Mouse (Mus musculus): ENCODE measurements around the gene Rbfox1. TPM values are rescaled to one million over a fixed set of nuclear protein-coding genes. Genes with fewer than 3 reads are reported as not detected.

The Rbfox1 gene
- total and polyA plus RNA-seq, 3 experiments, result not detected

- DNase-seq (ENCODE audit: low spot score) (no peak), ATAC-seq (ENCODE audit: extremely low read depth, insufficient number of reproducible peaks, low FRiP score, poor library complexity, severe bottlenecking) (no peak)
- Histone ChIP-seq H3K4me1 (ENCODE audit: insufficient read depth, low read depth, low read length) (no peaks in the 10 kb centered on the region), H3K9me3 (replicated peaks) (peaks cover 23% of the 10 kb centered on the region), H3K4me3 (ENCODE audit: low read depth, low read length) (no peak overlapping the region), H3K27me3 (ENCODE audit: insufficient read depth, low read length) (no peaks in the 10 kb centered on the region), H3K36me3 (replicated peaks) (no peaks in the 10 kb centered on the region)
- TF ChIP-seq POLR2AphosphoS5 (IDR thresholded peaks at IDR 0.05; ENCODE audit: insufficient replicate concordance, low read depth, low read length) (no peak), GATA2 (IDR thresholded peaks at IDR 0.05; ENCODE audit: borderline replicate concordance, low read depth, low read length) (no peak), GATA1 (IDR thresholded peaks at IDR 0.05; ENCODE audit: borderline replicate concordance, low read length) (no peak), CTCF (IDR thresholded peaks at IDR 0.05; ENCODE audit: low read depth, low read length) (no peak)
These were observed 284.2 kb downstream of the Rbfox1 start for GRCm38 (mm10) chr16:6169346-6169745.

GRCm38 (mm10) chr16:6180819-6181218 lies 295.7 kb downstream of the Rbfox1 start:
- no peaks in the 10 kb centered on the region for H3K27me3 ChIP-seq (ENCODE audit: insufficient read depth, low read length)
- H3K4me3 ChIP-seq (ENCODE audit: low read depth, low read length), result no peak overlapping the region
- DNase-seq (ENCODE audit: low spot score) (no peak), ATAC-seq (ENCODE audit: extremely low read depth, insufficient number of reproducible peaks, low FRiP score, poor library complexity, severe bottlenecking) (no peak)
- peaks cover 11% of the 10 kb centered on the region for H3K9me3 ChIP-seq (replicated peaks)
- H3K36me3 ChIP-seq (replicated peaks), result no peaks in the 10 kb centered on the region
- TF ChIP-seq CTCF (IDR thresholded peaks at IDR 0.05; ENCODE audit: low read depth, low read length) (no peak), GATA2 (IDR thresholded peaks at IDR 0.05; ENCODE audit: borderline replicate concordance, low read depth, low read length) (no peak)
- no peaks in the 10 kb centered on the region for H3K4me1 ChIP-seq (ENCODE audit: insufficient read depth, low read depth, low read length)

- ATAC-seq (ENCODE audit: extremely low read depth, insufficient number of reproducible peaks, low FRiP score, poor library complexity, severe bottlenecking), result no peak
- Histone ChIP-seq H3K4me1 (ENCODE audit: insufficient read depth, low read depth, low read length) (no peaks in the 10 kb centered on the region), H3K4me3 (ENCODE audit: low read depth, low read length) (no peak overlapping the region), H3K9me3 (replicated peaks) (peaks cover 11% of the 10 kb centered on the region), H3K27me3 (ENCODE audit: insufficient read depth, low read length) (no peaks in the 10 kb centered on the region), H3K36me3 (replicated peaks) (no peaks in the 10 kb centered on the region)
- no peak for TF ChIP-seq POLR2AphosphoS5 (IDR thresholded peaks at IDR 0.05; ENCODE audit: insufficient replicate concordance, low read depth, low read length)
- no peak for TF ChIP-seq CTCF (IDR thresholded peaks at IDR 0.05; ENCODE audit: low read depth, low read length)
- DNase-seq (ENCODE audit: low spot score), result no peak
These were observed 297.2 kb downstream of the Rbfox1 start for GRCm38 (mm10) chr16:6182329-6182728.

- Histone ChIP-seq H3K27me3 (ENCODE audit: insufficient read depth, low read length) (no peaks in the 10 kb centered on the region), H3K9me3 (replicated peaks) (peaks cover 10% of the 10 kb centered on the region; the same call in 1 of the 2 replicates), H3K4me1 (ENCODE audit: insufficient read depth, low read depth, low read length) (no peaks in the 10 kb centered on the region), H3K36me3 (replicated peaks) (no peaks in the 10 kb centered on the region), H3K4me3 (ENCODE audit: low read depth, low read length) (no peak overlapping the region)
- ATAC-seq (ENCODE audit: extremely low read depth, insufficient number of reproducible peaks, low FRiP score, poor library complexity, severe bottlenecking) (no peak), DNase-seq (ENCODE audit: low spot score) (no peak)
- TF ChIP-seq CTCF (IDR thresholded peaks at IDR 0.05; ENCODE audit: low read depth, low read length), result no peak
- no peak for TF ChIP-seq TAL1 (conservative IDR thresholded peaks at IDR 0.05; ENCODE audit: low read depth, low read length)
- TF ChIP-seq POLR2AphosphoS5 (IDR thresholded peaks at IDR 0.05; ENCODE audit: insufficient replicate concordance, low read depth, low read length), result no peak
- TF ChIP-seq GATA1 (IDR thresholded peaks at IDR 0.05; ENCODE audit: borderline replicate concordance, low read length), result no peak
- TF ChIP-seq GATA2 (IDR thresholded peaks at IDR 0.05; ENCODE audit: borderline replicate concordance, low read depth, low read length), result no peak
These were observed 307.2 kb downstream of the Rbfox1 start for GRCm38 (mm10) chr16:6192358-6192757.

GRCm38 (mm10) chr16:6206431-6206830 lies 321.3 kb downstream of the Rbfox1 start:
- no peak for DNase-seq (ENCODE audit: low spot score)
- no peak for ATAC-seq (ENCODE audit: extremely low read depth, insufficient number of reproducible peaks, low FRiP score, poor library complexity, severe bottlenecking)
- TF ChIP-seq GATA2 (IDR thresholded peaks at IDR 0.05; ENCODE audit: borderline replicate concordance, low read depth, low read length) (no peak), CTCF (IDR thresholded peaks at IDR 0.05; ENCODE audit: low read depth, low read length) (no peak), GATA1 (IDR thresholded peaks at IDR 0.05; ENCODE audit: borderline replicate concordance, low read length) (no peak), TAL1 (conservative IDR thresholded peaks at IDR 0.05; ENCODE audit: low read depth, low read length) (no peak), POLR2AphosphoS5 (IDR thresholded peaks at IDR 0.05; ENCODE audit: insufficient replicate concordance, low read depth, low read length) (no peak)
- Histone ChIP-seq H3K4me3 (ENCODE audit: low read depth, low read length) (no peak overlapping the region), H3K9me3 (replicated peaks) (no peaks in the 10 kb centered on the region), H3K27me3 (ENCODE audit: insufficient read depth, low read length) (no peaks in the 10 kb centered on the region), H3K36me3 (replicated peaks) (no peaks in the 10 kb centered on the region), H3K4me1 (ENCODE audit: insufficient read depth, low read depth, low read length) (no peaks in the 10 kb centered on the region)

- Histone ChIP-seq H3K27me3 (ENCODE audit: insufficient read depth, low read length) (no peaks in the 10 kb centered on the region), H3K36me3 (replicated peaks) (no peaks in the 10 kb centered on the region), H3K4me1 (ENCODE audit: insufficient read depth, low read depth, low read length) (no peaks in the 10 kb centered on the region), H3K9me3 (replicated peaks) (peaks cover 7% of the 10 kb centered on the region; the same call in 1 of the 2 replicates), H3K4me3 (ENCODE audit: low read depth, low read length) (no peak overlapping the region)
- ATAC-seq (ENCODE audit: extremely low read depth, insufficient number of reproducible peaks, low FRiP score, poor library complexity, severe bottlenecking) (no peak), DNase-seq (ENCODE audit: low spot score) (no peak)
- TF ChIP-seq POLR2AphosphoS5 (IDR thresholded peaks at IDR 0.05; ENCODE audit: insufficient replicate concordance, low read depth, low read length) (no peak), GATA1 (IDR thresholded peaks at IDR 0.05; ENCODE audit: borderline replicate concordance, low read length) (no peak), GATA2 (IDR thresholded peaks at IDR 0.05; ENCODE audit: borderline replicate concordance, low read depth, low read length) (no peak), TAL1 (conservative IDR thresholded peaks at IDR 0.05; ENCODE audit: low read depth, low read length) (no peak), CTCF (IDR thresholded peaks at IDR 0.05; ENCODE audit: low read depth, low read length) (no peak)
These were observed 327.8 kb downstream of the Rbfox1 start for GRCm38 (mm10) chr16:6212916-6213315.

GRCm38 (mm10) chr16:6227449-6227848 lies 342.3 kb downstream of the Rbfox1 start:
- Histone ChIP-seq H3K27me3 (ENCODE audit: insufficient read depth, low read length) (no peaks in the 10 kb centered on the region), H3K4me1 (ENCODE audit: insufficient read depth, low read depth, low read length) (no peaks in the 10 kb centered on the region), H3K36me3 (replicated peaks) (no peaks in the 10 kb centered on the region), H3K9me3 (replicated peaks) (peaks cover 15% of the 10 kb centered on the region), H3K4me3 (ENCODE audit: low read depth, low read length) (no peak overlapping the region)
- no peak for ATAC-seq (ENCODE audit: extremely low read depth, insufficient number of reproducible peaks, low FRiP score, poor library complexity, severe bottlenecking)
- TF ChIP-seq POLR2AphosphoS5 (IDR thresholded peaks at IDR 0.05; ENCODE audit: insufficient replicate concordance, low read depth, low read length), result no peak
- no peak for TF ChIP-seq CTCF (IDR thresholded peaks at IDR 0.05; ENCODE audit: low read depth, low read length)
- TF ChIP-seq GATA2 (IDR thresholded peaks at IDR 0.05; ENCODE audit: borderline replicate concordance, low read depth, low read length), result no peak
- no peak for TF ChIP-seq GATA1 (IDR thresholded peaks at IDR 0.05; ENCODE audit: borderline replicate concordance, low read length)
- TF ChIP-seq TAL1 (conservative IDR thresholded peaks at IDR 0.05; ENCODE audit: low read depth, low read length), result no peak
- DNase-seq (ENCODE audit: low spot score), result no peak
